Mouse (Mus musculus): ENCODE data around the gene Tceal7. TPM values are rescaled to one million over a fixed set of nuclear protein-coding genes. Genes with fewer than 3 reads are reported as not detected.

The Tceal7 gene
- total RNA-seq, 2 experiments from 2014 or later = 15.6 to 47.9 TPM

DNA sequence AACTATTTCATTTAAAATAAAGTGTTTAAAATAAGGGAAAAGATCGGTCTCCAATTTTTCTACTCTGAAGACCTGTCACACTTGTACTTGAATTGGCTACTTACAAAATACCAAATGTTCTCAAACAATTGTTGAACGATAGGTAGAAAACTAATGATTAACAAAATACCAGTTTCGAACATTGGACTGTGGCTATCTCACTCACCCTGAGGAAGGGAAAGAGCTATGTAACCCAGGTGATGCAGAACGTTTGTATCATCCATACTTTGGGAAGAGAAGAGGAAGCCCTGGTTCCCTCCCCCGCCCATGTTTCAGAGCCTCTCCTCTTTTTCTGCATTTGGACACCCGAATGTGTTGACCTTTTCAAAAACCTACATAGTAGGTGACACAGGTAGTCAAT, 10.2 kb upstream of the Tceal7 start:
- Histone ChIP-seq H3K27ac (no peak overlapping the region), H3K4me3 (no peak overlapping the region)
- no peak for TF ChIP-seq CTCF (IDR thresholded peaks at IDR 0.05)
- intact Hi-C loops (cut with DNase I) = no loop called here
- DNase-seq = no peak

DNA sequence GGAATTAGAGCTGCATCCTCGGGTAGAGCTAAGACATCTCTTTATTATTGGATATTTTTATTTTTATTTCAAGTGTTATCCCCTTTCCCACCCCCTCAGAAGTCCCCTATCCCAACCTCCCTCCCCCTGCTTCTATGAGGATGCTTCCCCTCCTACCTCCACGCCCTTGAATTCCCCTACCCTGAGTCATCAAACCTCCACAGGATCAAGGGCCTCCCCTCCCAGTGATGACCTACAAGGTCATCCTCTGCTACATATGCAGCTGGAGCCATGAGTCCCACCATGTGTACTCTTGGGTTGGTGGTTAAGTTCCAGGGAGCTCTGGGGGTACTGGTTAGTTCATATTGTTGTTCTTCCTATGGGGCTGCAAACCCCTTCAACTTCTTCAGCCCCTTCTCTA, 1.2 kb upstream of the Tceal7 start:
- Histone ChIP-seq H3K27ac (no peak overlapping the region), H3K4me3 (no peak overlapping the region)
- DNase-seq = no peak
- intact Hi-C loops (cut with DNase I) = no loop called here
- no peak for TF ChIP-seq CTCF (IDR thresholded peaks at IDR 0.05)

DNA sequence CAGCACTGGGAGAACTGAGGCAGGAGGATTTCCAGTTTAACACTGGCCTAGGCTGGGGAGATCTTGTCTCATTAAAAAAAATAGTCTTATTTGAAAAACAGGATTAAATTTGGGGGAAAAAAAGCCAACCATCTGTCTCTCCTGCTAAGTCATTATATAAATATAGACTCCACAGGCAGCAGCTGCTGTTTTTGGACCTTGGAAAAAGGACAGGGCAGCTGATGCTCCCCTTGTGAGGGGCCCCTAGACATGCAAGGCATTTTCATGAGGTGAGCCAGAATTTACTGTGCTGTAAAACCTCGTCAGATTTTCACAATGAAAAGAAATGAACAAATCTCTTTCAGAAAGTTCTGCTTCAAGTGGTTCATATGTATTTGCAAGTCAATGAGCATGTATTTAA, 1.7 kb downstream of the Tceal7 start:
- TF ChIP-seq CTCF (IDR thresholded peaks at IDR 0.05) = no peak
- peak; percentile 30 for DNase-seq
- Histone ChIP-seq H3K27ac (peak overlapping the region; percentile 57; the same call in 1 of the 2 replicates), H3K4me3 (no peak overlapping the region)
- intact Hi-C loops (cut with DNase I) = no loop called here

DNA sequence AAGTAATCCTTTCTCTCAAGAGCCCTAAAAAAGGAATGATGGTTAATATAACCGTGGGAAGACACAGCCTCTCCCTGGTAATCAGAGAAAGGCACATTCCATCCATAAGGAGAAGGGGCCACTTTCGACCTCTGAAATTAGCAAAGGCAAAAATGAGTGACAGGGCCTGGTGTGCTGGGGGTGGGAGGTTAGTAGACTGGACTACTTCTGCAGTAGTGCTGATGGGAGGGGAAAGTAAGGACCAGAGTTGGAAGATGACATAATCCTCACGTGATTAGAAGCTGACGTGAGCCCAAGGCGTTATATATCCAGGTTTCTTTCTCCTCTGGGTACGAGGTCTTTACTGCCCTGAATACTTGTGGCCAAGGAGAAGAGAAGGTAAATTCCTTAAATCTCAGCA, 9.1 kb downstream of the Tceal7 start:
- H3K27ac ChIP-seq = peak overlapping the region; percentile 53
- intact Hi-C loops (cut with DNase I) = no loop called here
- DNase-seq = peak; percentile 40
- TF ChIP-seq CTCF (IDR thresholded peaks at IDR 0.05) = no peak
- H3K4me3 ChIP-seq = no peak overlapping the region

DNA sequence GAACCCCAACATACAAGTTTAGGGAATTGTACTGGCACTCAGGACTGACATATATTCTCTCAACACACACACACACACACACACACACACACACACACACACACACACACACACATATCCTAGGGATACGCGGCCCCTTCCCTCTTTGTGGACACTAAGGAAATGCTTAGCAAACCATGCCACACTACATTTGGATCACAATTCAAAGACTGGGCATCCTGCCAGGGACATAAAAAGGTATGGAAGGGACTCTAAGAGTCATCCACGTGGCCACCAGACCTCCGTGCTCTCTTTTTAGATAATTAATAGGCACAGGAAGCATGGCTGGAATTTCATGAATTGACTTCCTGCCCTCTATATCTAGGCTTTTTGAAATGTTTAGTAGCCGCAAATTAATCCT, 13.2 kb downstream of the Tceal7 start:
- no peak for DNase-seq
- intact Hi-C loops (cut with DNase I) = no loop called here
- H3K27ac ChIP-seq = no peak overlapping the region

DNA sequence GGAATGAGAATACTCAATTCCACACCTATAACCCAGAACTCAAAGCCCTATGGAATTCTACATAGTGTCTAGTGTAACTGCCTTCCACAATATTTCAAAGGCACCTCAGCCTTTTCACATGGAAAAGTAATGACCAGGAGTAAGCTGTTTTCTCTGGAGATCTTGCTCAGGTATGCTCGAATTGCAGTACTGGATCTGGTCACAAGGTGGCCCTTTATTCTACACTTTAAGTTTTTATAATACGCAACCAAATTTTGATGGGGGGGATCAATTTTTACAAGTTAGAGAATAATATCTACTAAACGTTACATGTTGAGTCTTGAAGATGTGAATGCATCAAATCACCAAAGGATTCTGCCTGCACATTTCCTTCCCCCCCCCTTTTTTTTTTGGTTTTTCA, 23.5 kb downstream of the Tceal7 start:
- H3K4me3 ChIP-seq = no peak overlapping the region
- H3K27ac ChIP-seq = no peak overlapping the region
- intact Hi-C loops (cut with DNase I) = loop anchor here (1.0 kb wide), 1 partner anchor 83 kb away; no protein-coding TSS in a partner anchor
- peak; percentile 68 for TF ChIP-seq CTCF (IDR thresholded peaks at IDR 0.05)
- no peak for DNase-seq

More for the DNA sequence above, 13.2 kb downstream of the Tceal7 start:
- TF ChIP-seq CTCF (IDR thresholded peaks at IDR 0.05) = no peak
- H3K4me3 ChIP-seq = no peak overlapping the region

DNA sequence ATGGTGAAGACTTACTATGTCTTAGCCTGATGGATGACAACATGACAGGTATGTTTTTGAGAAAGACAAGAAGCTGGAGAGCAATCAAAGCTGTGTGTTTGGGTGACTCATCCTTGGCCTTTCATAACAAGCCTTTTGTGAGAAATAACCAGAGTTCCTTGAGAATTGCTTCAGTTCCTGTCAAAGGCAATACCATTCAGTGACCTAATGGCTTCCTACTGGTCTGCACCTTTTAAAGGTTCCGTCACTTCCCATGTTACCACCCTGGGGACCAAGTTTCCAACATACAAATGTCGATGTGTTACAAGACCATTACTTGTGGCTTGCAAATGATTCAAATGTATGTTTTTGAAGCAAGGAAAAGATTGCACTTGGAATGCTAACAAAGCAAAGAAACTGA, 28.6 kb downstream of the Tceal7 start:
- TF ChIP-seq CTCF (IDR thresholded peaks at IDR 0.05) = no peak
- DNase-seq = no peak
- intact Hi-C loops (cut with DNase I) = no loop called here
- no peak overlapping the region for H3K4me3 ChIP-seq
- H3K27ac ChIP-seq = no peak overlapping the region

DNA sequence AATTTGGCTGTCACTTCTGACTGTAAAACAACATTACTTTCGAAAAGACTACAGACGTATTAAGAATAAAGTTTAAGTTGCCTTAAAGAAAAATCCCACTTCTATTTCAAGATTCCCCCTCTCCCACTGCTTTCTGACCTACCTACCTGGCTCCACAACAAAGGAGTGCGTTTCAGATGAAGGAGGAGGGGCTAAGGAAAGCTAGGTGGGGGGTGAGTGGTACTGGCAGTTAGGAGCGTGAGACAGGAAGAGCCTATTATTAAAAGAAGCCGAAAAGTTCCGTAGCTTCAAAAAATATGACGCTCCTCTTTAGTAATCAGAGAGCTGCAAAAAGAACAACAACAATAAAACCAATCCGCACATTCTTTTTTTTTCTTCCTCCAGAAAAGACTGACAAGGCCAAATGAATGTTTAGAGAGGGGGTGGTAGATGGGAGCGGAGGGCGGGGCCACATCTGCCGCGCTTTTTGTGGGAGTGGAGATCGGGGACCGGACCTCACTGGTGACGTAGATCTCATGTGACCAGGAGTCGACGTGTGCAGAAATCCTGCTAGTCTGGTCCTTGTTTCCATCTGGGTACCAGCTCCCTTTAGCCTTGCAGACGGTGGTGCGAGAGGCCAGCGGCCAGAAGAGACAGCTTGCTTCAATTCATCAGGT, 30.1 kb downstream of the Tceal7 start, which contains the start of gene Tceal9:
Tceal9 (plus strand) TSS at position 506 of the 656 bp plus-strand sequence.
- TF ChIP-seq CTCF (IDR thresholded peaks at IDR 0.05) = no peak
- Histone ChIP-seq H3K4me3 (peak within 1 kb of the TSS; percentile 78), H3K27ac (peak within 1 kb of the TSS; percentile 74)
- intact Hi-C loops (cut with DNase I) = no loop called here
- DNase-seq = peak; percentile 77

DNA sequence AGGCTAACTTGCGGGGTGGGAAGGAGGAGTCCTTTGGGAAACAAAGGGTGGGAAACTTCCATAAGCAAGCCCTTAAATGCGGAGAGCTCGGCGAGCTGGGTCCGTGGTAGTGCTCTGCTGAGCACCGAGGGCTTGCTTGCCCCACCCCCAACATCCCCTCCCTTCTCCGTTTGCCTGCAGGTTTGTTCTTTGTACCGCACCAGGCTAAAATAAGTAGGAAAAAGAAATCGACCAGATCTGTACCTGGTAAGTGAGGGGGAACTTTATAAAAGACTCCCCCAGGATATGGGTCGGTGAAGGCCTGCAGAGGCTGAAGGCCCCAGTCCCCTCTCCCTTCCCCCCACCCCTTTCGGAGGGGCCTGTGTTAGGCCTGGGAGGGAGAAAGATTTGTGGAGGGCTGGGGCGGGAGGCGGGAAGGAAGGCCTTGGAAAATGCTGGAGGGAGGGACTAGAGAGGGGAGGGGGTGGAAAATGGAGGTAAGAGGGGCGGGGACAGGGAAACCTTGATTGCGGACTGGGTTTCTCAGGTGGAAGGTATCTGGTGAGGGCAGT, 31.0 kb downstream of the Tceal7 start:
- no peak for TF ChIP-seq CTCF (IDR thresholded peaks at IDR 0.05)
- peak overlapping the region; percentile 74 for H3K27ac ChIP-seq
- peak overlapping the region; percentile 78 for H3K4me3 ChIP-seq
- intact Hi-C loops (cut with DNase I) = no loop called here
- DNase-seq = peak; percentile 25

DNA sequence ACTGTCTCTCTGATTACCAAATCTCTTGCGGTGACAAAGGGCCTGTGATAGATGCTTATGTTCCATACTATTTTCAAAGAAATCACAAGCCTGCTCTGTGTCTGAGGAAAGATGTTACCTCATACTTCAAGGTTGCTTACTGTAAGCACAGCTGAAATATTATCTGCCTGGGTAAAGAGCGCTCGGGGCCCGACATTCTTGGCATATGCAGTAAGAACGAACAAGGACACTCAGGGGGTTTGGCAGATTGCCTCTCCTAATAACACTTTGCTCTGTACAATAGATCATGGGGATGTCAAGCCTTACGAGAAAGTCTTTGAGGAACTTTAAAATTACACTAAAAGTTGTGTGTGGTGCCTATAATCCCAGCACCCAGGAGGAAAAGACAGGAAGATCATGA, 34.2 kb downstream of the Tceal7 start:
- H3K27ac ChIP-seq = no peak overlapping the region
- TF ChIP-seq CTCF (IDR thresholded peaks at IDR 0.05) = no peak
- intact Hi-C loops (cut with DNase I) = no loop called here
- no peak for DNase-seq
- H3K4me3 ChIP-seq = no peak overlapping the region

DNA sequence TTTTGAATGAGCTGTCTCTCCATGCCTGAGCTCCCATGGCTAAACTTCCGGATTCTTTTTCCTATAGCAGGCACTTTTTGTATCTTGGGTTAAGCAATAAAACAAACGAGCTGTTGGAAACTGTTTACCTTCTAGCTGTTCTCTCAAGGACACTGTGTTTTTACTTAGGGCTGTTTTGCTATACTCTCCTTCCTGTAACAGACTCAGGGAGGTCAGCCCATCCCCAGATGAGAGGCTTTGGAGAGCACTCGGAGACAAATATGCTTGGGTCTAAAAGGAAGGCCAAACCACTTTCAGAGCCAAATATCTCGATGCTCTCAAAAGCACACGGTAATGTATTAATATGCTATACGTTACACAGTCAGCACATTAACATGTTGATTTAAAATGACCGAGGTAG, 35.1 kb downstream of the Tceal7 start:
- intact Hi-C loops (cut with DNase I) = no loop called here
- H3K4me3 ChIP-seq = no peak overlapping the region
- TF ChIP-seq CTCF (IDR thresholded peaks at IDR 0.05) = no peak
- H3K27ac ChIP-seq = no peak overlapping the region
- DNase-seq = no peak

DNA sequence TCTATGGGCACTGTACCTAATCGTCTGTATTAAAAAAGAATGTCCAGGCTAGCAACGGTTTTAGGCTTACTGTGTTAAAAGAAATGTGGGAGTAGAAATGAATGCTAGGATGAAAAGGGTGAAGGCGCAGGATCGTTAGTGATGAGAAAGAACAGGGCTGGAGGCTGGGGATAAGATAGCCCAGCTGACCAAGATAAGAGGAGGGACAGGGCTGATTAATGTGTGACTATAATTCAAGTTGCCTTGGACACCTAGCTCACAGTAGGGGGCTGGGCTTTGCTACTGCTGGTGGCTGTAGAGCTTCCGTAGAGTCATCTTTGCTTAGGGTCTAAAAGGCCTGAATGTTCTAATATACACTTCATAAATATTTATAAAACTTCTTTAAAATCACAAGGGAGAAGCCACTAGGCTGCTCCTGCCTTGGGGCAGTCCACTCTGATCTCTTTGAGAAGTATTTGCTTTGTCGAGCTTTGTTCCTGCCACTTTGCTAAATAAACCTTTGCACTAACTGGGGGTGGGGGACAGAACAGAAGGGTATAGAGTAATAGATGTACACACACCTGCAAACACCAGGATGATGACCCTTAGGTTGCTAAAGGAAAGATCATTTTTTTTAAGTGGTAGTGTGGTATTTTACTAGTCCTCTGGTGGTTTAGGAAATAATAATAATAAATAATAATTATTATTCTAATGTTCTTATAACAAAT, 37.6 kb downstream of the Tceal7 start:
- DNase-seq = no peak
- intact Hi-C loops (cut with DNase I) = no loop called here
- TF ChIP-seq CTCF (IDR thresholded peaks at IDR 0.05) = no peak
- Histone ChIP-seq H3K4me3 (no peak overlapping the region), H3K27ac (no peak overlapping the region)

DNA sequence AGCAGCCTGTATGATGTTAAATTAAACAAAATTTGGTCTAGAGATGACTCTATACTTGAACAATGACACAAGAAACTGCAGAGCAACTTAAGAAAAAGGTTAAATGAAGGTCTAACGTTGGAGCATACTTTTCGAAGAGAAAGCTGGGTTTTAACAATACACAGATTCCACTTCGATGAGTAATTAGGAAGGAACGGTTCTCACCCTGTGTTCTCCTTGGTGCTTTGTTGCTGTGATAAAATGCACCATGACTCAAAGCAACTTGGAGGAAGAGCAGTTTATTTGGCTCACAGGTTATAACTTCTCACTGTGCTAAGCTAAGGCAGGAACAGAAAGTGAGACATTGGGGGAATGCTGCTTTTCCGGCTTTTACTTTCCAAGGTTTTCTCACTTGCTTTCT, 53.1 kb downstream of the Tceal7 start:
- Histone ChIP-seq H3K4me3 (no peak overlapping the region), H3K27ac (no peak overlapping the region)
- intact Hi-C loops (cut with DNase I) = no loop called here
- DNase-seq = no peak
- TF ChIP-seq CTCF (IDR thresholded peaks at IDR 0.05) = no peak

Data from gastrocnemius, adult 2 months (tissue).